Mouse (Mus musculus): Measurements from ENCODE around the gene Panx1.

DNA sequence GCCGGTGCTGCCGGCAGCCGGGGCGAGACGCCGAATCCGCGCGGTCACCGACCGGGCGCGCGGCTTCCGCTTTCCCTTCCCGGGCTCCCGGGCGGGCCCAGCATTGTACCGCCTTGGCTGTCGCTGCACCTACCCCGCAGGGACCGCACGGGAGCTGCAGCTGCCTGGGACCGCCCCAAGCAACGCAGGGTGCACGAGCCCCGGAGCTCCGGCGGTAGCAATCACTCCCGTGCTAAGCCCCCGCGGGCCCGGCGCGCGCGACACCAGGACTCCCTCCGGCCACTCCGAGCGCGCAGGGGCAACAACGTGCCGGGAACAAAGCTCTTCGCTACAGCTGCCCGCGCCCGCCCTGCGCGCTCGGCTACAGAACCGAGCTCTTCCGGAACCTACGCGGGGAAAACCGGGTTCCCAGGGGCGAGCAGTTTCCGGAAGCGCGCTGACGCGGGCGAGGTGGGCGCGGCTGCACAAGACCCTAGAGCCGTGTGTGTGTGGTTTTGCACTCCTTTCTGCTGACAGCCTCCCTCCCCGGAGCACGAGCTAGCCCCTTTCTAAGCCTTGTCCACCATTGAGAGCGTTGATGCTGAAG, at the start of gene Panx1:
- TF ChIP-seq MYB (IDR thresholded peaks at IDR 0.05; ENCODE audit: low read depth, low read length) (no peak), CTCF (IDR thresholded peaks at IDR 0.05 in 2 of 3, conservative IDR thresholded peaks at IDR 0.05 in 1 of 3; ENCODE audit: control insufficient read depth in 1 of 3, insufficient read depth in 1 of 3, low read depth in 2 of 3, low read length in 3 of 3, poor library complexity in 1 of 3, severe bottlenecking in 1 of 3) (no peak)
